Mouse (Mus musculus) forebrain, embryonic 10.5 days (tissue): ENCODE measurements at regions not wholly inside any gene's neighbourhood (a gene's known extent, or its start where the extent isn't known, plus 50 kb on each side); places are given as distances from the start of the nearest gene placed in this dataset.

Experiments used
- DNase-seq: peaks from one replicate; pipeline ENCODE4 v3.0.0-alpha.2; 2017; ENCODE audit warnings: low spot score; ENCODE audit errors: extremely low spot score
- H3K27ac ChIP-seq: fragments of 300-500 bp; sonication (generic); 2 replicates; pipeline ENCODE4 v1.5.1; 2016; ENCODE audit warnings: mild to moderate bottlenecking
- H3K27me3 ChIP-seq: fragments of 300-500 bp; sonication (generic); 2 replicates; pipeline ENCODE4 v1.6.1; 2016; ENCODE audit warnings: mild to moderate bottlenecking; ENCODE audit not compliant: poor library complexity, severe bottlenecking
- H3K36me3 ChIP-seq: fragments of 300-500 bp; sonication (generic); replicated peaks from 2 replicates; pipeline ENCODE4 v1.6.1; 2016; ENCODE audit warnings: mild to moderate bottlenecking, moderate library complexity
- H3K4me1 ChIP-seq: fragments of 300-500 bp; sonication (generic); 2 replicates; pipeline ENCODE4 v1.6.1; 2016
- H3K4me3 ChIP-seq: fragments of 300-500 bp; sonication (generic); 2 replicates; pipeline ENCODE4 v1.5.1; 2016; ENCODE audit warnings: mild to moderate bottlenecking, moderate library complexity
- H3K9me3 ChIP-seq: fragments of 300-500 bp; sonication (generic); 2 replicates; pipeline ENCODE4 v1.6.1; 2016; ENCODE audit warnings: mild to moderate bottlenecking, moderate library complexity
- WGBS: fragments of 180-500 bp; shearing (Covaris S2); methylation state at CpG from one replicate; pipeline ENCODE4 v1.1.7; 2016; 5-methylcytosine and 5-hydroxymethylcytosine counted together

- peaks cover 8% of the 10 kb centered on the region; the same call in 1 of the 2 replicates for H3K27me3 ChIP-seq
These were observed 95.6 kb downstream of the 1810010D01Rik start for GRCm38 (mm10) chr7:145112146-145112830.

GRCm38 (mm10) chr7:145111252-145112131, 96.4 kb downstream of the 1810010D01Rik start:
- 62% methylated on average over 20 of the region's 20 CpGs for WGBS
- Histone ChIP-seq H3K9me3 (no peaks in the 10 kb centered on the region), H3K27me3 (peaks cover 8% of the 10 kb centered on the region; the same call in 1 of the 2 replicates), H3K27ac (peak overlapping the region; percentile 72), H3K4me3 (no peak overlapping the region), H3K4me1 (peaks cover 31% of the 10 kb centered on the region), H3K36me3 (no peaks in the 10 kb centered on the region)
- no peak for DNase-seq

More at GRCm38 (mm10) chr7:145112146-145112830, 95.6 kb downstream of the 1810010D01Rik start:
- Histone ChIP-seq H3K27ac (peak overlapping the region; percentile 72), H3K9me3 (no peaks in the 10 kb centered on the region), H3K36me3 (no peaks in the 10 kb centered on the region), H3K4me1 (peaks cover 31% of the 10 kb centered on the region), H3K4me3 (no peak overlapping the region)
- no peak for DNase-seq

- no peaks in the 10 kb centered on the region for H3K9me3 ChIP-seq
- peaks cover 8% of the 10 kb centered on the region; the same call in 1 of the 2 replicates for H3K27me3 ChIP-seq
- 55% methylated on average over 10 of the region's 10 CpGs for WGBS
- H3K27ac ChIP-seq, result peak overlapping the region; percentile 72
- H3K4me1 ChIP-seq, result peaks cover 31% of the 10 kb centered on the region
- H3K36me3 ChIP-seq, result no peaks in the 10 kb centered on the region
- 0 out of 2 replicates have a peak overlapping the region, but pooled peaks have one; percentile 5 for H3K4me3 ChIP-seq
- peak; percentile 17 for DNase-seq
These were observed 97.2 kb downstream of the 1810010D01Rik start for GRCm38 (mm10) chr7:145110657-145111251.

GRCm38 (mm10) chr7:145110028-145110427, 97.9 kb downstream of the 1810010D01Rik start:
- no peaks in the 10 kb centered on the region for H3K36me3 ChIP-seq
- no peak for DNase-seq
- no peak overlapping the region for H3K4me3 ChIP-seq
- H3K9me3 ChIP-seq, result no peaks in the 10 kb centered on the region
- H3K27me3 ChIP-seq, result peaks cover 8% of the 10 kb centered on the region; the same call in 1 of the 2 replicates
- H3K4me1 ChIP-seq, result peaks cover 31% of the 10 kb centered on the region
- H3K27ac ChIP-seq, result peak overlapping the region; percentile 72
- WGBS, result 75% methylated on average over 3 of the region's 3 CpGs

GRCm38 (mm10) chr7:145109471-145109870, 98.4 kb downstream of the 1810010D01Rik start:
- Histone ChIP-seq H3K27ac (peak overlapping the region; percentile 72; the same call in 1 of the 2 replicates), H3K4me3 (no peak overlapping the region), H3K9me3 (no peaks in the 10 kb centered on the region), H3K27me3 (peaks cover 8% of the 10 kb centered on the region; the same call in 1 of the 2 replicates), H3K36me3 (no peaks in the 10 kb centered on the region), H3K4me1 (peaks cover 31% of the 10 kb centered on the region)
- no peak for DNase-seq
- 88% methylated on average over 4 of the region's 4 CpGs for WGBS

GRCm38 (mm10) chr7:145108994-145109393, 98.9 kb downstream of the 1810010D01Rik start:
- Histone ChIP-seq H3K4me1 (peaks cover 31% of the 10 kb centered on the region), H3K27ac (no peak overlapping the region), H3K4me3 (no peak overlapping the region), H3K27me3 (peaks cover 8% of the 10 kb centered on the region; the same call in 1 of the 2 replicates), H3K36me3 (no peaks in the 10 kb centered on the region), H3K9me3 (no peaks in the 10 kb centered on the region)
- WGBS, result 92% methylated on average over 3 of the region's 3 CpGs
- DNase-seq, result no peak

GRCm38 (mm10) chr7:145107575-145108170, 100.2 kb downstream of the 1810010D01Rik start:
- Histone ChIP-seq H3K4me3 (no peak overlapping the region), H3K4me1 (peaks cover 38% of the 10 kb centered on the region), H3K36me3 (no peaks in the 10 kb centered on the region), H3K27me3 (peaks cover 3% of the 10 kb centered on the region; the same call in 1 of the 2 replicates), H3K27ac (no peak overlapping the region), H3K9me3 (no peaks in the 10 kb centered on the region)
- DNase-seq, result no peak
- 94% methylated on average over 2 of the region's 2 CpGs for WGBS

GRCm38 (mm10) chr7:145106494-145106849, 101.4 kb downstream of the 1810010D01Rik start:
- Histone ChIP-seq H3K4me1 (peaks cover 36% of the 10 kb centered on the region), H3K4me3 (no peak overlapping the region), H3K36me3 (no peaks in the 10 kb centered on the region), H3K9me3 (no peaks in the 10 kb centered on the region), H3K27ac (no peak overlapping the region), H3K27me3 (no peaks in the 10 kb centered on the region)
- WGBS, result 77% methylated on average over 4 of the region's 4 CpGs
- DNase-seq, result no peak

GRCm38 (mm10) chr7:145105831-145106493, 102.0 kb downstream of the 1810010D01Rik start:
- 88% methylated on average over 7 of the region's 7 CpGs for WGBS
- no peak overlapping the region for H3K27ac ChIP-seq
- no peak for DNase-seq
- no peaks in the 10 kb centered on the region for H3K27me3 ChIP-seq
- no peaks in the 10 kb centered on the region for H3K36me3 ChIP-seq
- no peak overlapping the region for H3K4me3 ChIP-seq
- peaks cover 31% of the 10 kb centered on the region for H3K4me1 ChIP-seq
- H3K9me3 ChIP-seq, result no peaks in the 10 kb centered on the region

- Histone ChIP-seq H3K4me1 (peaks cover 12% of the 10 kb centered on the region; the same call in 1 of the 2 replicates), H3K27ac (peak overlapping the region; percentile 41), H3K9me3 (no peaks in the 10 kb centered on the region), H3K27me3 (no peaks in the 10 kb centered on the region), H3K4me3 (no peak overlapping the region), H3K36me3 (no peaks in the 10 kb centered on the region)
- no peak for DNase-seq
- 77% methylated on average over 5 of the region's 5 CpGs for WGBS
These were observed 105.2 kb downstream of the 1810010D01Rik start for GRCm38 (mm10) chr7:145102692-145103091.

- Histone ChIP-seq H3K9me3 (no peaks in the 10 kb centered on the region), H3K4me1 (peaks cover 12% of the 10 kb centered on the region; the same call in 1 of the 2 replicates), H3K27me3 (no peaks in the 10 kb centered on the region), H3K36me3 (no peaks in the 10 kb centered on the region), H3K27ac (peak overlapping the region; percentile 41; the same call in 1 of the 2 replicates), H3K4me3 (no peak overlapping the region)
- WGBS, result 62% methylated on average over 6 of the region's 6 CpGs
- no peak for DNase-seq
These were observed 105.7 kb downstream of the 1810010D01Rik start for GRCm38 (mm10) chr7:145102216-145102615.

- no peaks in the 10 kb centered on the region for H3K36me3 ChIP-seq
- H3K4me1 ChIP-seq, result peaks cover 11% of the 10 kb centered on the region; the same call in 1 of the 2 replicates
- H3K27me3 ChIP-seq, result no peaks in the 10 kb centered on the region
- no peak for DNase-seq
- no peaks in the 10 kb centered on the region for H3K9me3 ChIP-seq
- no peak overlapping the region for H3K27ac ChIP-seq
- 92% methylated on average over 6 of the region's 6 CpGs for WGBS
- H3K4me3 ChIP-seq, result no peak overlapping the region
These were observed 109.6 kb downstream of the 1810010D01Rik start for GRCm38 (mm10) chr7:145098335-145098734.
